Mouse (Mus musculus): Measurements from ENCODE around the gene Arpc1b. TPM values are rescaled to one million over a fixed set of nuclear protein-coding genes. Genes with fewer than 3 reads are reported as not detected.
"Not testable (repeated sequence)": the region's sequence is repeated elsewhere in the genome, so short reads cannot be mapped to it uniquely, and the experiment has no call there.

Gene Arpc1b
- polyA plus RNA-seq, 1 experiment from 2014 or later, result 65.6 TPM

GRCm38 (mm10) chr5:145133275-145133674 lies 19.3 kb downstream of the Arpc1b start:
- peaks cover 90% of the 10 kb centered on the region for H3K36me3 ChIP-seq (replicated peaks)
- H3K4me1 ChIP-seq, result peaks cover 12% of the 10 kb centered on the region
- H3K27me3 ChIP-seq; H3K9ac ChIP-seq; H3K4me3 ChIP-seq (replicated peaks); H3K9me3 ChIP-seq; H3K4me2 ChIP-seq; ATAC-seq (ENCODE audit: low FRiP score); H3K27ac ChIP-seq: not testable (repeated sequence)
- 93% methylated on average over 6 of the region's 6 CpGs for WGBS

GRCm38 (mm10) chr5:145138836-145139235 lies 24.8 kb downstream of the Arpc1b start:
- H3K4me3 ChIP-seq (replicated peaks), result peak overlapping the region; percentile 80
- H3K27me3 ChIP-seq, result no peaks in the 10 kb centered on the region
- H3K4me2 ChIP-seq, result peak overlapping the region; percentile 81
- H3K27ac ChIP-seq, result no peak overlapping the region
- WGBS, result 21% methylated on average over 6 of the region's 6 CpGs
- peaks cover 37% of the 10 kb centered on the region for H3K4me1 ChIP-seq
- H3K36me3 ChIP-seq (replicated peaks), result peaks cover 60% of the 10 kb centered on the region
- no peaks in the 10 kb centered on the region for H3K9me3 ChIP-seq
- ATAC-seq (ENCODE audit: low FRiP score), result no peak
- H3K9ac ChIP-seq, result peak overlapping the region; percentile 89

- no peaks in the 10 kb centered on the region for H3K27me3 ChIP-seq
- H3K4me2 ChIP-seq, result peak within 1 kb of the TSS; percentile 81
- H3K36me3 ChIP-seq (replicated peaks), result peaks cover 60% of the 10 kb centered on the region
- peak within 1 kb of the TSS; percentile 89 for H3K9ac ChIP-seq
- peak within 1 kb of the TSS; percentile 80 for H3K4me3 ChIP-seq (replicated peaks)
- H3K4me1 ChIP-seq, result peaks cover 37% of the 10 kb centered on the region
- peak within 1 kb of the TSS; percentile 84 for H3K27ac ChIP-seq
- ATAC-seq (ENCODE audit: low FRiP score), result peak; percentile 96
- under 1% methylated on average over 84 of the region's 84 CpGs for WGBS
- H3K9me3 ChIP-seq, result no peaks in the 10 kb centered on the region
Measured at GRCm38 (mm10) chr5:145139571-145140519, 25.8 kb downstream of the Arpc1b start, which contains the start of the genes Pdap1 and Bud31. Pdap1 (minus strand) TSS chr5:145140238. Bud31 (plus strand) TSS chr5:145140362.

- under 1% methylated on average over 18 of the region's 18 CpGs for WGBS
- H3K36me3 ChIP-seq (replicated peaks), result peaks cover 60% of the 10 kb centered on the region
- peak; percentile 7; the same call in 1 of the 2 replicates for ATAC-seq (ENCODE audit: low FRiP score)
Measured at GRCm38 (mm10) chr5:145140611-145141010, 26.6 kb downstream of the Arpc1b start.

DNA sequence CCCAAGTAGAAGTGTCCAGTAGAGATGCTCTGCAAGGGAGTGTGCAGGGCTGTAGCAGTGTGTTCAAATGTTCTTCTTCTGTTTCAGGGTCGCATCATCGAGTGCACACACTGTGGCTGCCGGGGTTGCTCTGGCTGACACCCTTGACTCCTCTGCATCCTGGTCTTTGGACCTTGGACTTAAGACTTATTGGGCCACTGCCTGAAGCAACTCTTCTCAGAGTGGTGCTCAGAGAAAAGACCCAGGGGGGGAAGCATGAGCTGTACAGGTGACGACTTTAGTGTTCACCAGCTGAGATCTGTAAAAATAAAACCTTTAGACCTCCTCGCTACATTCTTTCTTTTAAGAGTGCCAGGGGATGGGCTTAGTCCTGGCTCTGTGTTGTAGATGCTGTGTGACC lies 33.7 kb downstream of the Arpc1b start:
- WGBS, result 95% methylated on average over 5 of the region's 5 CpGs
- Histone ChIP-seq H3K36me3 (replicated peaks) (peaks cover 100% of the 10 kb centered on the region), H3K4me1 (no peaks in the 10 kb centered on the region), H3K27me3 (no peaks in the 10 kb centered on the region), H3K9me3 (no peaks in the 10 kb centered on the region), H3K27ac (no peak overlapping the region), H3K4me3 (replicated peaks) (no peak overlapping the region), H3K9ac (no peak overlapping the region), H3K4me2 (no peak overlapping the region)
- ATAC-seq (ENCODE audit: low FRiP score), result no peak

More at GRCm38 (mm10) chr5:145140611-145141010, 26.6 kb downstream of the Arpc1b start:
- peaks cover 37% of the 10 kb centered on the region for H3K4me1 ChIP-seq
- H3K9me3 ChIP-seq, result no peaks in the 10 kb centered on the region
- H3K9ac ChIP-seq, result peak overlapping the region; percentile 89
- peak overlapping the region; percentile 84 for H3K27ac ChIP-seq
- no peaks in the 10 kb centered on the region for H3K27me3 ChIP-seq
- H3K4me3 ChIP-seq (replicated peaks), result peak overlapping the region; percentile 80
- H3K4me2 ChIP-seq, result peak overlapping the region; percentile 81

GRCm38 (mm10) chr5:145149294-145149693 lies 35.3 kb downstream of the Arpc1b start:
- Histone ChIP-seq H3K4me2 (no peak overlapping the region), H3K27me3 (no peaks in the 10 kb centered on the region), H3K27ac (no peak overlapping the region), H3K4me1 (no peaks in the 10 kb centered on the region), H3K9me3 (no peaks in the 10 kb centered on the region), H3K36me3 (replicated peaks) (peaks cover 99% of the 10 kb centered on the region), H3K9ac (no peak overlapping the region), H3K4me3 (replicated peaks) (no peak overlapping the region)
- WGBS, result 95% methylated on average over 6 of the region's 6 CpGs
- ATAC-seq (ENCODE audit: low FRiP score), result no peak

DNA sequence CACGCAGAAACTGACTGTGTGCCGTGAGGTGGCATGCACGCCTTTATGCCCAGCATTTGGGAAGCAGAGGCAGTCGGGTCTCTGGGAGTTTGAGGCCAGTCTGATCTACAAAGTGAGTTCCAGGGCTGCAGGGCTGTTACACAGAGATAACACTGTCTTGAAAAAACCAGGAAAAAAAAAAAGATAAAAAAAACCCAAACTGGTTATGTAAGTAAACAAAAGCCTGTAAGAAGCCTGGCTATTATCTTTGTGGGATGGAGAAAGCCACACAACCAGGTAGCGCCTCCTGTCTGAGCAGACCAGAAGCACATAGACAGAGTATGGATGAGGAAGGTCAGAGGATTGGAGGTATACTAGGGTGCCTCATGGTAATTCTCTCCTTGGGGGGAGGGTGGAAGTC lies 38.7 kb downstream of the Arpc1b start:
- Histone ChIP-seq H3K9ac (no peak overlapping the region), H3K4me3 (replicated peaks) (no peak overlapping the region), H3K27ac (no peak overlapping the region), H3K36me3 (replicated peaks) (peaks cover 88% of the 10 kb centered on the region), H3K9me3 (no peaks in the 10 kb centered on the region), H3K27me3 (no peaks in the 10 kb centered on the region), H3K4me2 (no peak overlapping the region), H3K4me1 (no peaks in the 10 kb centered on the region)
- no peak for ATAC-seq (ENCODE audit: low FRiP score)
- 93% methylated on average over 5 of the region's 5 CpGs for WGBS

- peaks cover 68% of the 10 kb centered on the region for H3K36me3 ChIP-seq (replicated peaks)
Measured at GRCm38 (mm10) chr5:145161361-145161760, 47.3 kb downstream of the Arpc1b start.

GRCm38 (mm10) chr5:145164710-145165109 lies 50.7 kb downstream of the Arpc1b start:
- Histone ChIP-seq H3K9me3 (no peaks in the 10 kb centered on the region), H3K4me1 (peaks cover 28% of the 10 kb centered on the region), H3K36me3 (replicated peaks) (peaks cover 41% of the 10 kb centered on the region), H3K4me2 (no peak overlapping the region), H3K9ac (no peak overlapping the region), H3K27me3 (no peaks in the 10 kb centered on the region), H3K27ac (no peak overlapping the region), H3K4me3 (replicated peaks) (no peak overlapping the region)
- 82% methylated on average over 3 of the region's 3 CpGs for WGBS
- no peak for ATAC-seq (ENCODE audit: low FRiP score)

More at GRCm38 (mm10) chr5:145161361-145161760, 47.3 kb downstream of the Arpc1b start:
- Histone ChIP-seq H3K4me3 (replicated peaks) (no peak overlapping the region), H3K4me1 (peaks cover 10% of the 10 kb centered on the region), H3K9me3 (no peaks in the 10 kb centered on the region), H3K27me3 (no peaks in the 10 kb centered on the region), H3K9ac (no peak overlapping the region), H3K27ac (no peak overlapping the region), H3K4me2 (no peak overlapping the region)
- no peak for ATAC-seq (ENCODE audit: low FRiP score)
- 93% methylated on average over 14 of the region's 14 CpGs for WGBS

DNA sequence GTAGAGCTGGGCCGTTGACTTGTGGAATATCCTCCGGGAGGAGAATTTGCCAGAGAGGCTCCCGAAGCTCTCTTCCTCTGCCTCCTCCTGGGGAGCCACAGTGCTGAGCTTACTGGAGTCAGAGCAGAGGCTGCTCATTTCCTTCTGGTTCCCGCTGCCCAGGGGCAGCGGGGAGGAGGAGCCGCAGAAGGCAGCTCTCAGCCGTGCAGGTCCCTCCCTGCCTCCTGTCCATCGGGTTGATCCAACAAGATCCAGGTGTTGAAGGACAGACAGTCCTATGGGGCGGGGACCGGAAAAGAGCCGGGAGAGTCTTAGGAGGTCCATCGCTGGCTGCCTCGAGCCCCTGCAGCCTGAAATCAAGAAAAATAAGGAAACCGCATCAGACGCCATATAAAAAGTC lies 51.2 kb downstream of the Arpc1b start:
- ATAC-seq (ENCODE audit: low FRiP score), result no peak

DNA sequence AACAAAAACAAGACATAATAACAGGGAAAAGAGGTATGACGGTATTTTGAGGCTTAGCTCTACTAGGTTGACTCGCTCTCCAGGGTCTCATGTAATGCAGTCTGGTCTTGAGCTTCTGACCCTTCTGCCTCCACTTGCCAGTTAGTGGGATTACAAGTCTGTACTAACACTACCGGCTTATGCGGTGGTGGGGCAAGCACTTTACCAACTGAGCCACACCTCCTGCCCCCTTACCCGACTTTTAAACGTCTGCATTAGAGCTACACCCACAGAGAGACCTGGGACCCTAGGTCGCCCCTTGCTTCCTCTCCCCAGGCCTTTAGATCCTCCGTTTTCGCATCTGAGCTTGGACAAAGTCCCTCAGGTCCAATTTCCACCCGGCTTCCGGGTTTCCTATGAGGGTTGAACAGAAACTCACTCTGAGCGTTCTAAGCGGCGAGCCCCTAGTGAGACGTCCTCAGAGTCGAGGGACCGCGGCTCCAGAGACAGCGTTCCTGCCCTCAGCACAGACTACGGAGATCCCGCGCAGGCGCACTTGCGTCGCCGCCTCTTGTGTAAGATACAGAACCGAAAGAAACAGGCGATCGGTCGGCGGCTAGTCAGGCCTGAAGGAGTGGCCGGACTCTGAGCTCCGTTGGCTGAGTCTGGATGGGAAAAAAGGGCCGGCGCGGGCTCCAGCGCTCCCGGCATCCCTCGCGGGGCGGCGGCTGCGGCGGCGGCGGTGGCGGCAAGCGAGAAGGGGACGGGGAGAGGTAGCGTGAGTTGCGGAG lies 52.7 kb downstream of the Arpc1b start, which contains the start of the genes Ptcd1 and Cpsf4:
Ptcd1 (minus strand) TSS at position 573 of the 770 bp plus-strand sequence.
Cpsf4 (plus strand) TSS at position 678 of the 770 bp plus-strand sequence.
- Histone ChIP-seq H3K4me1 (peaks cover 28% of the 10 kb centered on the region), H3K4me3 (replicated peaks) (peak within 1 kb of the TSS; percentile 76), H3K4me2 (peak within 1 kb of the TSS; percentile 92), H3K9ac (peak within 1 kb of the TSS; percentile 93), H3K9me3 (no peaks in the 10 kb centered on the region), H3K27ac (peak within 1 kb of the TSS; percentile 82), H3K36me3 (replicated peaks) (peaks cover 32% of the 10 kb centered on the region), H3K27me3 (no peaks in the 10 kb centered on the region)
- WGBS, result under 1% methylated on average over 51 of the region's 51 CpGs
- ATAC-seq (ENCODE audit: low FRiP score), result peak; percentile 95

More for the DNA sequence above, 51.2 kb downstream of the Arpc1b start:
- H3K4me1 ChIP-seq, result peaks cover 28% of the 10 kb centered on the region
- no peak overlapping the region for H3K4me2 ChIP-seq
- H3K9me3 ChIP-seq, result no peaks in the 10 kb centered on the region
- H3K36me3 ChIP-seq (replicated peaks), result peaks cover 37% of the 10 kb centered on the region
- 89% methylated on average over 15 of the region's 15 CpGs for WGBS
- no peaks in the 10 kb centered on the region for H3K27me3 ChIP-seq
- no peak overlapping the region for H3K4me3 ChIP-seq (replicated peaks)
- H3K27ac ChIP-seq, result no peak overlapping the region
- no peak overlapping the region for H3K9ac ChIP-seq

GRCm38 (mm10) chr5:145167306-145167661 lies 53.3 kb downstream of the Arpc1b start:
- peak overlapping the region; percentile 92 for H3K4me2 ChIP-seq
- peak; percentile 71 for ATAC-seq (ENCODE audit: low FRiP score)
- peak overlapping the region; percentile 93 for H3K9ac ChIP-seq
- H3K27me3 ChIP-seq, result no peaks in the 10 kb centered on the region
- peaks cover 33% of the 10 kb centered on the region for H3K36me3 ChIP-seq (replicated peaks)
- peak overlapping the region; percentile 76 for H3K4me3 ChIP-seq (replicated peaks)
- WGBS, result 0% methylated on average over 28 of the region's 28 CpGs
- peak overlapping the region; percentile 79 for H3K27ac ChIP-seq
- no peaks in the 10 kb centered on the region for H3K9me3 ChIP-seq
- H3K4me1 ChIP-seq, result peaks cover 28% of the 10 kb centered on the region

All from forebrain, embryonic 12.5 days (tissue).